Mouse (Mus musculus) liver, embryonic 12.5 days (tissue): ENCODE data around the gene Fam184a. TPM values are rescaled to one million over a fixed set of nuclear protein-coding genes. Genes with fewer than 3 reads are reported as not detected.

ENCODE experiments used
- ATAC-seq: fragments of 200-750 bp; cut with Nextera tagmentation; 2 replicates; pipeline ENCODE4 v1.8.0; 2017; ENCODE audit warnings: moderate number of reproducible peaks, mild to moderate bottlenecking, moderate library complexity
- H3K27ac ChIP-seq: fragments of 300-500 bp; sonication (generic); 2 replicates; pipeline ENCODE4 v1.5.1; 2016; ENCODE audit warnings: mild to moderate bottlenecking
- H3K27me3 ChIP-seq: fragments of 300-500 bp; sonication (generic); replicated peaks from 2 replicates; pipeline ENCODE4 v1.6.1; 2016; ENCODE audit warnings: mild to moderate bottlenecking, moderate library complexity
- H3K36me3 ChIP-seq: fragments of 300-500 bp; sonication (generic); 2 replicates; pipeline ENCODE4 v1.6.1; 2016; ENCODE audit warnings: mild to moderate bottlenecking, moderate library complexity
- H3K4me1 ChIP-seq: fragments of 300-500 bp; sonication (generic); 2 replicates; pipeline ENCODE4 v1.6.1; 2016
- H3K4me2 ChIP-seq: fragments of 300-500 bp; sonication (generic); 2 replicates; pipeline ENCODE4 v1.6.1; 2016; ENCODE audit warnings: mild to moderate bottlenecking, moderate library complexity
- H3K4me3 ChIP-seq: fragments of 300-500 bp; sonication (generic); 2 replicates; pipeline ENCODE4 v1.5.1; 2016; ENCODE audit warnings: mild to moderate bottlenecking, moderate library complexity
- H3K9ac ChIP-seq: fragments of 300-500 bp; sonication (generic); 2 replicates; pipeline ENCODE4 v1.6.1; 2016; ENCODE audit warnings: mild to moderate bottlenecking, moderate library complexity
- H3K9me3 ChIP-seq: fragments of 300-500 bp; sonication (generic); replicated peaks from 2 replicates; pipeline ENCODE4 v1.6.1; 2016; ENCODE audit warnings: mild to moderate bottlenecking, moderate library complexity
- WGBS: fragments of 180-500 bp; shearing (Covaris S2); methylation state at CpG from one replicate; pipeline ENCODE4 v1.1.7; 2016; ENCODE audit not compliant: insufficient replicate concordance; 5-methylcytosine and 5-hydroxymethylcytosine counted together
- polyA plus RNA-seq: library from polyadenylated mRNA; unstranded; fragments of >200 nt; fragmentation: Nextera tagmentation; extraction: Ambion mirVana; gene quantifications from 2 replicates; pipeline ENCODE4 v1.2.1, GENCODE M21; 2016

The Fam184a gene
- polyA plus RNA-seq, 1 experiment from 2014 or later = 0.82 TPM

DNA sequence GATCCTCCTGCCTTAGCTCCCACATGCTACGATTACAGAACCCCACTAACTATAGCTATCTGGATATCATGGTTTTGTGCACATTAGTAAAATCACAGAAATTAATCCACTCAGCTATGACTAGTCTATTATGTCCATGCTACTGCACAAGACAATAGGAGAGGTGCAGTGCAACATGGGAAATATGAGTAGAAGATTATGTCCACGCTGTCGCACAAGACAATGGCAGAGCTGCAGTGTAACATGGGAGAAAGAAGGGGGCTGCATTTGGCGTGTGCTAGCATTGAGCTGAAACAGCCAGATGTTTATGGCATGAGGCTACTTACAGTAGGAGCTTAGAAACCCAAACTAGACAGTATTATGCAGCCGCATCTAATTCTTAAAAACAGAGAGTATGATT is 8.0 kb downstream of the Fam184a start:
- no peak for ATAC-seq
- Histone ChIP-seq H3K4me3 (no peak overlapping the region), H3K4me2 (no peak overlapping the region), H3K4me1 (no peaks in the 10 kb centered on the region), H3K27me3 (no peaks in the 10 kb centered on the region), H3K27ac (no peak overlapping the region), H3K36me3 (no peaks in the 10 kb centered on the region), H3K9me3 (no peaks in the 10 kb centered on the region), H3K9ac (no peak overlapping the region)
- 70% methylated on average over 5 of the region's 5 CpGs for WGBS

- no peak overlapping the region for H3K4me3 ChIP-seq
- no peak for ATAC-seq
- H3K36me3 ChIP-seq = no peaks in the 10 kb centered on the region
- H3K27ac ChIP-seq = no peak overlapping the region
- H3K4me2 ChIP-seq = no peak overlapping the region
- no peaks in the 10 kb centered on the region for H3K4me1 ChIP-seq
- H3K27me3 ChIP-seq = no peaks in the 10 kb centered on the region
- no peaks in the 10 kb centered on the region for H3K9me3 ChIP-seq
- no peak overlapping the region for H3K9ac ChIP-seq
Observed at GRCm38 (mm10) chr10:53740014-53740413, 10.9 kb downstream of the Fam184a start.

- Histone ChIP-seq H3K36me3 (no peaks in the 10 kb centered on the region), H3K4me3 (no peak overlapping the region), H3K9me3 (no peaks in the 10 kb centered on the region), H3K27ac (no peak overlapping the region), H3K9ac (no peak overlapping the region), H3K4me2 (no peak overlapping the region), H3K27me3 (no peaks in the 10 kb centered on the region), H3K4me1 (no peaks in the 10 kb centered on the region)
- WGBS = 75% methylated on average over 8 of the region's 8 CpGs
- ATAC-seq = no peak
Observed at GRCm38 (mm10) chr10:53738842-53739241, 12.1 kb downstream of the Fam184a start.

DNA sequence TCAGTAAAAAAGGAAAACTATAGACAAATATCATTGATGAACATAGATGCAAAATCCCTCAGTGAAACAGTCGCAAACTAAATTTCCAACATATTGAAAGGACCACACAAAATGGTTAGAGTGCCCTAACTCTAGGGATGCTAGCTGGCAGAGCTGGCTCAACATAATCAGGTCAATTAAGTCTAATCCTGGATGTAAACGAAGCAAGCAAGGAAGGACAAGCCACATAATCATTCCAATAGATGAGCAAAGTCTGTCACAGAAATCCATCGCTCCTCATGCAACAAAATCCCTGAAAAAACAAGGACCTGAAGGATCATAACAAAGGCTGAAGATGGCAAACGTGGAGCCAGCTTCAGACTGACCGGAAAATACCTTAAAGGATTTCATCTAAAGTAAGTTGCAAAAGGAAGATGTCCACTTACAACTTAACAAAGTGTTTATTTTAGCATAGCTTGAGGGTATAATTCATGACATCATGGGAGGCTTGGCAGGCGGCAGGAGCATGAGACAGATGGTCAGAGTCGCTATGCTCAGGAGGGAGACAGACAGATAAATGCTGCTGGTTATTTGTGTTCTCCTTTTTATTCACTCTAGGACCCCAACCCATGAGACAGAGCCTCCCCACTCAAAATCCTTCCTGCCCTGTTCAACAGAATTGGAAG is 15.6 kb downstream of the Fam184a start:
- no peak overlapping the region for H3K4me3 ChIP-seq
- ATAC-seq = no peak
- 57% methylated on average over 7 of the region's 7 CpGs for WGBS
- no peak overlapping the region for H3K27ac ChIP-seq
- no peaks in the 10 kb centered on the region for H3K9me3 ChIP-seq
- no peak overlapping the region for H3K4me2 ChIP-seq
- no peaks in the 10 kb centered on the region for H3K36me3 ChIP-seq
- no peaks in the 10 kb centered on the region for H3K27me3 ChIP-seq
- H3K4me1 ChIP-seq = no peaks in the 10 kb centered on the region
- H3K9ac ChIP-seq = no peak overlapping the region

DNA sequence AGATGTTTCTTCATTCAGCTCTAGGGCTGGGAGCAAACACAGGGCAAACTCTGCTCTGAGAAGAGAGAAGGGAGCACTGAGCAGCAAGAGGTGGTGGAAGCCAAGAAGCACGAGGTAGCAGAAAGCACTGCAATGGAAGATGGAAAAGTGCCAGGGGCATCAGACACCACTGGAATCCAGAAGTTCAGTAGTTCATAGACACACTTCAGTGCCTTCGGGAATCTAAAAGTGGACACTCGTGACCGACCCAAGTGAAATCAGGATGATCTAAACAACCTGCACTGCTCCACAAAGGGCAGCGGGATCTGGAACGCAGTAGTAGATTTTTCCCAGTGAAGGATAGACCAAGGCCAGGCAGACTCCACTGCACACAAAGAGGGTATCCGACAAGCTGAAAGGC is 18.6 kb downstream of the Fam184a start:
- 71% methylated on average over 7 of the region's 7 CpGs for WGBS
- no peak overlapping the region for H3K9ac ChIP-seq

DNA sequence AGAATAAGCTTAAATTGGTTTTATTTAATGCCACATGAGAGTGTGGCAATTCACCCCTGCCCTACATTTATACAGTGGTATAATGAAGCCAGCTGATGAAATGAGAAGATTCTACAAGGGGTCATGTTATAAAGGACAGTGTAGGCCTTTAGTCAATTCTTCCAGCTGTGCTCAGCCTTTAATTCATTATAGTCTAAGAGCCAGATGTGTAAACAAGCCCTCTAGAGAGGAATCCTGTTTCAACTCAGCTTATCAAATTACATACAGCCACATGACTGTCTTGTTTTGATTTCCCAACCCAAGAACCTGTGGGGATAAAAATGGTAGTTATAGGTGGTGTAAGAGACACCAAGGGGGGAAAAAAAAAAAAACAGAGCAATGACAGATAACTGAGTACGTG is 22.0 kb downstream of the Fam184a start:
- H3K36me3 ChIP-seq = no peaks in the 10 kb centered on the region
- no peaks in the 10 kb centered on the region for H3K27me3 ChIP-seq
- no peaks in the 10 kb centered on the region for H3K9me3 ChIP-seq
- no peaks in the 10 kb centered on the region for H3K4me1 ChIP-seq
- WGBS = 43% methylated on average over 1 of the region's 1 CpGs
- ATAC-seq = no peak
- no peak overlapping the region for H3K4me3 ChIP-seq
- H3K9ac ChIP-seq = no peak overlapping the region
- no peak overlapping the region for H3K27ac ChIP-seq
- no peak overlapping the region for H3K4me2 ChIP-seq

More for the DNA sequence above, 18.6 kb downstream of the Fam184a start:
- Histone ChIP-seq H3K4me1 (no peaks in the 10 kb centered on the region), H3K9me3 (no peaks in the 10 kb centered on the region), H3K4me3 (no peak overlapping the region), H3K27ac (no peak overlapping the region), H3K4me2 (no peak overlapping the region), H3K36me3 (no peaks in the 10 kb centered on the region), H3K27me3 (no peaks in the 10 kb centered on the region)
- no peak for ATAC-seq

GRCm38 (mm10) chr10:53725301-53725700 is 25.6 kb downstream of the Fam184a start:
- Histone ChIP-seq H3K9me3 (no peaks in the 10 kb centered on the region), H3K9ac (no peak overlapping the region), H3K4me2 (no peak overlapping the region), H3K27me3 (no peaks in the 10 kb centered on the region), H3K4me3 (no peak overlapping the region), H3K36me3 (no peaks in the 10 kb centered on the region), H3K27ac (no peak overlapping the region), H3K4me1 (no peaks in the 10 kb centered on the region)
- 30% methylated on average over 2 of the region's 2 CpGs for WGBS
- no peak for ATAC-seq

DNA sequence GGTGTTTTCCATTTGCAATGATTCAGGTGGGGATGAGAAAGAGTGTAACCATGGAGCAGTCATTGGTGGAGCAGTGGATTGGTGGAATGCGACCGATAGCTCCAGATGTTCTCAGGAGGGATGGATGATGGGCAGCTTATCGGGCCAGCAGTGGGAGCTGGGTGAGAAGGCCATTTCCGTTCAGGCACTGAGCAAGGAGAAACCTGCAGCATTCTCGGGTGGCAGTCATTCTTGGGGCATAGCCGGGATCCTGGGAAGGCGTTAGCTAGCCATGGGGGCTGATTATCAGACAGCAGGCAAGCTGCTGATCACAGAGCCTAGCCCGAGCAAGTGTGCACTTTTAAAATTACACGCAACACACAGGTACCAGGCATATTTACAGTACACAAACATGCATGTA is 46.4 kb downstream of the Fam184a start:
- no peak overlapping the region for H3K27ac ChIP-seq
- no peaks in the 10 kb centered on the region for H3K27me3 ChIP-seq
- no peak overlapping the region for H3K4me2 ChIP-seq
- WGBS = 81% methylated on average over 9 of the region's 9 CpGs
- ATAC-seq = no peak
- no peak overlapping the region for H3K4me3 ChIP-seq
- H3K4me1 ChIP-seq = no peaks in the 10 kb centered on the region
- H3K9ac ChIP-seq = no peak overlapping the region
- H3K36me3 ChIP-seq = no peaks in the 10 kb centered on the region
- no peaks in the 10 kb centered on the region for H3K9me3 ChIP-seq

DNA sequence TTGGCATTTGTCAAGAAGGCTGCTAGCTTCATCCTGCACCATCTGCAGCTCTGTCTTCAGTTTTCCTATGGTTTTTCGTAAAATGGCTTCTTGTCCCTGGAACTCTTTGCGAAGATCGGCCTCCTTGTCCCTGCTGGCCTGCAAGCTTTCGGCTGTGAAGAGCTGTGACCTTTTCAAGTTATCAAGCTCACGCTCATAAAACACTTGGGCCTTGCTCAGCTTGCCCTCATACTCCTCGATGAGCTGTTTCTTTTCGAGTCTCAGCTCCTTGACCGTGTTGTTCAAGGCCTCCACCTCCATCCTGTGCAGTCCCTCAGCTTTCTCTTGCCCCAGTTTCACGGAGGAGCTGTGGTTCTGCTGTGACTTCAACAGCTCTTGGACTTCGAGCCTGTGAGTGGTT is 52.4 kb downstream of the Fam184a start:
- no peak overlapping the region for H3K27ac ChIP-seq
- WGBS = 69% methylated on average over 10 of the region's 10 CpGs

GRCm38 (mm10) chr10:53694757-53695156 is 56.2 kb downstream of the Fam184a start:
- no peak overlapping the region for H3K9ac ChIP-seq
- H3K27me3 ChIP-seq = no peaks in the 10 kb centered on the region
- H3K27ac ChIP-seq = no peak overlapping the region
- no peaks in the 10 kb centered on the region for H3K4me1 ChIP-seq
- no peaks in the 10 kb centered on the region for H3K9me3 ChIP-seq
- no peak overlapping the region for H3K4me3 ChIP-seq
- no peak for ATAC-seq
- no peaks in the 10 kb centered on the region for H3K36me3 ChIP-seq
- no peak overlapping the region for H3K4me2 ChIP-seq
- 52% methylated on average over 5 of the region's 5 CpGs for WGBS

More for the DNA sequence above, 52.4 kb downstream of the Fam184a start:
- H3K4me3 ChIP-seq = no peak overlapping the region
- no peaks in the 10 kb centered on the region for H3K4me1 ChIP-seq
- H3K4me2 ChIP-seq = no peak overlapping the region
- no peaks in the 10 kb centered on the region for H3K9me3 ChIP-seq
- no peaks in the 10 kb centered on the region for H3K27me3 ChIP-seq
- H3K36me3 ChIP-seq = no peaks in the 10 kb centered on the region
- ATAC-seq = no peak
- no peak overlapping the region for H3K9ac ChIP-seq

- Histone ChIP-seq H3K4me3 (no peak overlapping the region), H3K9me3 (no peaks in the 10 kb centered on the region), H3K36me3 (no peaks in the 10 kb centered on the region), H3K4me2 (no peak overlapping the region), H3K27ac (no peak overlapping the region), H3K9ac (no peak overlapping the region), H3K4me1 (no peaks in the 10 kb centered on the region), H3K27me3 (no peaks in the 10 kb centered on the region)
- ATAC-seq = no peak
Observed at GRCm38 (mm10) chr10:53691263-53691662, 59.7 kb downstream of the Fam184a start.

DNA sequence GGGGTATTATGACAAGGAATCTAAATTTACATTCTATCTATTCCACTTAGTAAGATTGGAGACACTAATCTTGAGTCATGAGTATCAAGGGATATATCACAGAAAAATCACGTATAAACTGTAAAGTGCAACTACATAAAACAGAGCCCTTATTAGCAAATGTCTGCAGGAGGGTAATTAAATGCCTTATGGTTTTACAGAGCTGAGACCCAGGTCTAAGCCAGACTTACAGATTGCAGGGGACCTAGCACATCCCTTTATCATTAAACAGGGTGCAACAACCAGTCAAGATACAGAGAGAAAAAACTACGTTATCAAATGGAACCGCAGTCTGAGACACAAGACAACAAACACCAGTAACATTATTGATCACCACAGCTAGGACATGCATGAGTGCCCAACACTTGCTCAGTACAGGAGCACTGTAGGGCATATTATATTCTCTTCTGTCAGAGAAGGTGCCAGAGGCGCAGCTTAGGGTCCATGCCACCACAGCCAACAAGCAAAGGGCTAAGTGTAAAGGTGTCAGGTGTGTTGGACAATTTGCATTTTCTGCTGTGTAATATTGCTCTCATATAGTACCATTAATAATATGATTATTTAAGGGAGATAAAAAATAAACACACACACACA is 61.9 kb downstream of the Fam184a start:
- WGBS = 72% methylated on average over 4 of the region's 4 CpGs
- Histone ChIP-seq H3K4me2 (no peak overlapping the region), H3K36me3 (no peaks in the 10 kb centered on the region), H3K27ac (no peak overlapping the region), H3K9ac (no peak overlapping the region), H3K4me1 (no peaks in the 10 kb centered on the region), H3K4me3 (no peak overlapping the region), H3K9me3 (no peaks in the 10 kb centered on the region), H3K27me3 (no peaks in the 10 kb centered on the region)
- ATAC-seq = no peak

DNA sequence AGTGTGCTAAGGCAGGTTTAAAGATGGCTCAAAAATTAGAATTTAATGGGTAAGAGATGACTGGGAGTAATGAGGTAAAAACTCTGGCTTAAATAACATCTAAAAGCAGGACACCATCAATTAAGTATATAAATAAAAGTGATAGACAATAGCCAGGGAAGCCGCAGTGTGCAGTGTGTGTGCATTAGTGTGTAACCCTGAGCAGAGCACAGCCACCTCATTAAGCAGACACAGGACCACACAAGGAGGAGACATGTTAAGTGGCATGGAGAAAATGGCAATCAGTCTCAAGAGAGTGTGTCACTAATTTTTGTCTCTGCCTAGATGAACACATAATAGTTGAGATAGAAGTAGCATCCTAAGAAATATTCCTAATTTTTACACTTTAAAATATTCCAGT is 62.4 kb downstream of the Fam184a start:
- Histone ChIP-seq H3K4me2 (no peak overlapping the region), H3K4me1 (no peaks in the 10 kb centered on the region), H3K9ac (no peak overlapping the region), H3K36me3 (no peaks in the 10 kb centered on the region), H3K27ac (no peak overlapping the region), H3K9me3 (no peaks in the 10 kb centered on the region), H3K27me3 (no peaks in the 10 kb centered on the region), H3K4me3 (no peak overlapping the region)
- no peak for ATAC-seq
- WGBS = 76% methylated on average over 1 of the region's 1 CpGs
